Mouse (Mus musculus) lung, postnatal 0 days (tissue): ENCODE measurements around the gene Gm21477. TPM values are rescaled to one million over a fixed set of nuclear protein-coding genes. Genes with fewer than 3 reads are reported as not detected.
"Not testable (repeated sequence)": the region's sequence is repeated elsewhere in the genome, so short reads cannot be mapped to it uniquely, and the experiment has no call there.

Source experiments
- ATAC-seq: fragments of 200-750 bp; cut with Nextera tagmentation; 2 replicates; pipeline ENCODE4 v1.8.0; 2017; ENCODE audit warnings: moderate library complexity
- DNase-seq: peaks from one replicate; pipeline ENCODE4 v3.0.0-alpha.2; 2016; ENCODE audit warnings: low spot score
- H3K27ac ChIP-seq: fragments of 300-500 bp; sonication (generic); 2 replicates; pipeline ENCODE4 v1.5.1; 2014; ENCODE audit warnings: antibody characterized with exemption, mild to moderate bottlenecking, low read length, mixed read lengths
- H3K27me3 ChIP-seq: fragments of 300-500 bp; sonication (generic); replicated peaks from 2 replicates; pipeline ENCODE4 v1.6.1; 2014; ENCODE audit warnings: low read length, mixed read lengths; ENCODE audit not compliant: insufficient read depth
- H3K36me3 ChIP-seq: fragments of 300-500 bp; sonication (generic); 2 replicates; pipeline ENCODE4 v1.6.1; 2014; ENCODE audit warnings: low read length, mixed read lengths; ENCODE audit not compliant: insufficient read depth
- H3K4me1 ChIP-seq: fragments of 300-500 bp; sonication (generic); 2 replicates; pipeline ENCODE4 v1.6.1; 2014; ENCODE audit warnings: antibody characterized with exemption, low read depth, low read length, mixed read lengths; ENCODE audit not compliant: insufficient read depth
- H3K4me2 ChIP-seq: fragments of 300-500 bp; sonication (generic); replicated peaks from 2 replicates; pipeline ENCODE4 v1.6.1; 2014; ENCODE audit warnings: low read depth, mild to moderate bottlenecking, low read length, moderate library complexity, mixed read lengths
- H3K4me3 ChIP-seq: fragments of 300-500 bp; sonication (generic); 2 replicates; pipeline ENCODE4 v1.5.1; 2014; ENCODE audit warnings: low read depth, low read length
- H3K9ac ChIP-seq: fragments of 300-500 bp; sonication (generic); replicated peaks from 2 replicates; pipeline ENCODE4 v1.6.1; 2014; ENCODE audit warnings: low read depth, mild to moderate bottlenecking
- H3K9me3 ChIP-seq: fragments of 300-500 bp; sonication (generic); 2 replicates; pipeline ENCODE4 v1.6.1; 2016; ENCODE audit warnings: low read length, mixed read lengths
- WGBS: fragments of 180-500 bp; shearing (Covaris S2); extraction: QIAGEN DNeasy Blood & Tissue Kit; methylation state at CpG from one replicate; pipeline ENCODE4 v1.1.7; 2014; 5-methylcytosine and 5-hydroxymethylcytosine counted together
- polyA plus RNA-seq: library from polyadenylated mRNA; unstranded; fragments of >200 nt; fragmentation: Nextera tagmentation; extraction: Ambion mirVana; gene quantifications from 2 replicates; pipeline ENCODE4 v1.2.1, GENCODE M21; 2015

Gm21477 gene
- not detected in 2 replicates for polyA plus RNA-seq

DNA sequence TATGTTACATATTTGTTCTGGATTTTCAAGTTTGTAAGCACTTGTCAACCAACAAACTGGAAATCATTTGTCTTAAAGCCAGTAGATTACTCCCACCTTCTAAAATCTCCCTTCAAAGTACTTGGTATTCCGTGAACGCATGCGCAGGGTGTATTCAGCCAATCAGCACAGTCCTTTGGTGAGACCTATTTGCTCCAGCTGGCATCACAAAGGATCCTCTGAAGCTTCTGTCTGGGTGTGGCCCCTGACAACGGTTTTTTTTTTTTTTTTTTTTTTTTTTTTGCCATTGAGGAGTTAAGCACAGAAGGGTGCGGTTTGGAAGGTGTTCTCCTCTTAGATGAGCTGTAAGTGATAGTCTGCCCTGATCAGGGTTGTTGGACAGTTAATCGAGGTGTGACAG is at the start of gene Gm21477:
Gm21477 (plus strand) TSS at position 301 of the 400 bp plus-strand sequence.
- whole genome bisulfite sequencing: no CpG with 5 or more reads among the region's 6 CpGs
- not testable (repeated sequence) for H3K27ac ChIP-seq, H3K4me1 ChIP-seq, H3K27me3 ChIP-seq, H3K36me3 ChIP-seq, H3K4me2 ChIP-seq, H3K9ac ChIP-seq, DNase-seq, H3K9me3 ChIP-seq, H3K4me3 ChIP-seq, ATAC-seq
